Mouse (Mus musculus) stomach, embryonic 16.5 days (tissue): ENCODE data around the gene Xpo4. TPM values are rescaled to one million over a fixed set of nuclear protein-coding genes. Genes with fewer than 3 reads are reported as not detected.

ENCODE experiments used
- ATAC-seq: fragments of 200-750 bp; cut with Nextera tagmentation; 2 replicates; pipeline ENCODE4 v1.8.0; 2017; ENCODE audit warnings: moderate number of reproducible peaks, moderate TSS enrichment; ENCODE audit not compliant: insufficient read depth, low FRiP score
- H3K27ac ChIP-seq: fragments of 300-500 bp; sonication (generic); 2 replicates; pipeline ENCODE4 v1.5.1; 2014; ENCODE audit warnings: low read length
- H3K27me3 ChIP-seq: fragments of 300-500 bp; sonication (generic); 2 replicates; pipeline ENCODE4 v1.6.1; 2014; ENCODE audit warnings: low read length, control low read depth, mixed read lengths; ENCODE audit not compliant: control insufficient read depth, insufficient read depth
- H3K36me3 ChIP-seq: fragments of 300-500 bp; sonication (generic); 2 replicates; pipeline ENCODE4 v1.6.1; 2014; ENCODE audit warnings: low read length; ENCODE audit not compliant: control insufficient read depth, insufficient read depth
- H3K4me1 ChIP-seq: fragments of 300-500 bp; sonication (generic); 2 replicates; pipeline ENCODE4 v1.6.1; 2014; ENCODE audit warnings: low read length, control low read depth, mixed read lengths; ENCODE audit not compliant: control insufficient read depth, insufficient read depth
- H3K4me2 ChIP-seq: fragments of 300-500 bp; sonication (generic); 2 replicates; pipeline ENCODE4 v1.6.1; 2014; ENCODE audit warnings: low read depth, low read length, mixed read lengths
- H3K4me3 ChIP-seq: fragments of 300-500 bp; sonication (generic); replicated peaks from 2 replicates; pipeline ENCODE4 v1.5.1; 2014; ENCODE audit warnings: mild to moderate bottlenecking, low read length
- H3K9ac ChIP-seq: fragments of 300-500 bp; sonication (generic); 2 replicates; pipeline ENCODE4 v1.6.1; 2014; ENCODE audit warnings: low read length
- H3K9me3 ChIP-seq: fragments of 300-500 bp; sonication (generic); replicated peaks from 2 replicates; pipeline ENCODE4 v1.6.1; 2016; ENCODE audit warnings: low read length, control low read depth; ENCODE audit not compliant: control insufficient read depth
- WGBS: fragments of 180-500 bp; shearing (Covaris S2); extraction: QIAGEN DNeasy Blood & Tissue Kit; methylation state at CpG from one replicate; pipeline ENCODE4 v1.1.7; 2014; 5-methylcytosine and 5-hydroxymethylcytosine counted together
- polyA plus RNA-seq: library from polyadenylated mRNA; unstranded; fragments of >200 nt; fragmentation: Nextera tagmentation; extraction: Ambion mirVana; gene quantifications from 2 replicates; pipeline ENCODE4 v1.2.1, GENCODE M21; 2015

The Xpo4 gene
- polyA plus RNA-seq, 1 experiment from 2014 or later = 18.6 TPM

- no peaks in the 10 kb centered on the region for H3K9me3 ChIP-seq
- no peak overlapping the region for H3K27ac ChIP-seq
- no peaks in the 10 kb centered on the region for H3K27me3 ChIP-seq
- 73% methylated on average over 4 of the region's 4 CpGs for WGBS
- 0 out of 2 replicates have a peak, but pooled peaks cover under 1% of the 10 kb centered on the region for H3K36me3 ChIP-seq
- ATAC-seq = no peak
- H3K4me1 ChIP-seq = peaks cover 6% of the 10 kb centered on the region
- no peak overlapping the region for H3K4me2 ChIP-seq
- H3K4me3 ChIP-seq = no peak overlapping the region
- no peak overlapping the region for H3K9ac ChIP-seq
These were observed 55.4 kb downstream of the Xpo4 start for GRCm38 (mm10) chr14:57609816-57610329.

DNA sequence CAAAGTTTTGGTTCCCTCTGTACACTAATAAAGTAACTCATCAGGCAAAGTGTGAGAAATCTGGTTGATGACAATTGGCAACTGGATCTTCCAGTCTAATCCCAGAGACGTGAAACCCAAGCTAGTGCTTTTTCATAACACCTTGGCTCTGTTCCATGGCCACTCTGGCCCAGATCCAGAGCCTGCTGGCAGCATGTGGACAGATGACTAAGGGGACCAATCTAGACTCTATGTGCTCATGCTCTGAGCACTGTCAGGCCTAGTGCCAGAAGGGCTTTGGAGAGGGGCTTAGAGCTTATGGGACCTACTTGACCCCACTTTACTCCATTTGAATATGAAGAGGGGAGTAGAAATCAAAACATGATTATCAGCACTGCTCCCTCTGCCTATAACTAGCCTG lies 57.7 kb downstream of the Xpo4 start:
- Histone ChIP-seq H3K9ac (no peak overlapping the region), H3K4me2 (no peak overlapping the region), H3K27me3 (no peaks in the 10 kb centered on the region), H3K9me3 (no peaks in the 10 kb centered on the region), H3K4me3 (no peak overlapping the region), H3K27ac (no peak overlapping the region; the same call in 1 of the 2 replicates), H3K36me3 (peaks cover 2% of the 10 kb centered on the region; the same call in 1 of the 2 replicates), H3K4me1 (peaks cover 6% of the 10 kb centered on the region)
- ATAC-seq = peak; percentile 86
- 8% methylated on average over 1 of the region's 1 CpGs for WGBS

DNA sequence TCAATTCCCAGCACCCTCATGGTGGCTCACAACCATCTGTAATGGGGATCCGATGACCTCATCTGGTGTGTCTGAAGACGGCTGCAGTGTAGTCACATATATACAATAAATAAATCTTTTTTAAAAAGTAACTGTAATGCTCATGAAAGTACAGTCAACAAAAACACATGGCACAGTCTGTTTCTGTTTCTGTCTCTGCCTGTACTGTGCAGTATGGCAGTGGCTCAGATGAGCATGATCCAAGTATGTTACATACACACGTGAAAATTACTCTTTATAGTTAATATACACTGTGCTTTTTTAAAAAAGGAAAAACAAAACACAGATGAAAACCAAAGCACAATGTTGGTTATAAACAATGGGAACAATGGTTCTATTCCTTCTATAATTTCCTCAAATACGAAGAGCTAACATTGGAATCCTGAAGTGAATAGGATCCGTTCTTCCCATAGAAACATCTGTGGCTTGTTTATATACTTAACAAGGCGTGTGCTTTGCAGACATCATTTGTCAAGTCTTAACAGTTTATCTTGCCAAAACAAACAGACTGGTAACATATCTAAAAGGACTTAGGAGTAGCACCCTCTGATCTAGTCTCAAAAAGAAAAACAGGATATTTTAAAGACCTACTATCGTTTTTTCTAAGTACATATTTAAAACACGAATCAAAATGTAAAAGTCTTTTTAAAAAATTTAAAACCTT lies 58.4 kb downstream of the Xpo4 start:
- Histone ChIP-seq H3K4me3 (no peak overlapping the region), H3K27ac (no peak overlapping the region; the same call in 1 of the 2 replicates)
- ATAC-seq = peak; percentile 25; the same call in 1 of the 2 replicates

DNA sequence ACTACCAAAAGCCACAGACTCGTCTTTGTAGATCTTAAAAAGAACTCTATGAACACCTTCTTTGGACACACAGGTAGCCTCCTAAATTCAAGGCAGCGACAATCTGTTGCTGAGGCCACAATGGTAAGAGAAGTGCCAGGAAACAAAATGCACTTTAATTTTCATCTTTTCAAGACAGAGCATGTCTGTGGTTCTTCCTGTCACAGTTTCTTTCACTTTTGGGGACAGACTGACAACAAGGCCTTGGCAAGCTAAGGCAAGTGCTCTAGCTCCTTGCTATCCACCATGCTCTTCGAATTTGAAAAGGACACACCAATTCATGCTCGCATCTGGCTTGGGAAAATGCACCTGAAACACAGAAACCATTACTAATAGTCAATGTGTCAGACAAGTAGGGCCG lies 72.0 kb downstream of the Xpo4 start:
- 95% methylated on average over 5 of the region's 5 CpGs for WGBS
- H3K9me3 ChIP-seq = no peaks in the 10 kb centered on the region
- no peak overlapping the region for H3K4me2 ChIP-seq
- peaks cover 24% of the 10 kb centered on the region for H3K36me3 ChIP-seq
- no peak for ATAC-seq
- H3K9ac ChIP-seq = no peak overlapping the region
- H3K4me3 ChIP-seq = no peak overlapping the region
- H3K27me3 ChIP-seq = no peaks in the 10 kb centered on the region
- H3K27ac ChIP-seq = no peak overlapping the region
- H3K4me1 ChIP-seq = 0 out of 2 replicates have a peak, but pooled peaks cover 2% of the 10 kb centered on the region

More for the DNA sequence above, 58.4 kb downstream of the Xpo4 start:
- Histone ChIP-seq H3K27me3 (no peaks in the 10 kb centered on the region), H3K4me1 (peaks cover 6% of the 10 kb centered on the region), H3K36me3 (peaks cover 2% of the 10 kb centered on the region; the same call in 1 of the 2 replicates), H3K4me2 (peak overlapping the region; percentile 12; the same call in 1 of the 2 replicates), H3K9me3 (no peaks in the 10 kb centered on the region), H3K9ac (no peak overlapping the region)
- 33% methylated on average over 8 of the region's 8 CpGs for WGBS

GRCm38 (mm10) chr14:57591830-57592229 lies 73.4 kb downstream of the Xpo4 start:
- no peaks in the 10 kb centered on the region for H3K9me3 ChIP-seq
- no peaks in the 10 kb centered on the region for H3K27me3 ChIP-seq
- H3K4me1 ChIP-seq = 0 out of 2 replicates have a peak, but pooled peaks cover 2% of the 10 kb centered on the region
- H3K36me3 ChIP-seq = peaks cover 24% of the 10 kb centered on the region
- no peak overlapping the region for H3K27ac ChIP-seq
- H3K4me3 ChIP-seq = no peak overlapping the region
- WGBS = 93% methylated on average over 3 of the region's 3 CpGs
- ATAC-seq = no peak
- no peak overlapping the region for H3K9ac ChIP-seq
- H3K4me2 ChIP-seq = no peak overlapping the region

DNA sequence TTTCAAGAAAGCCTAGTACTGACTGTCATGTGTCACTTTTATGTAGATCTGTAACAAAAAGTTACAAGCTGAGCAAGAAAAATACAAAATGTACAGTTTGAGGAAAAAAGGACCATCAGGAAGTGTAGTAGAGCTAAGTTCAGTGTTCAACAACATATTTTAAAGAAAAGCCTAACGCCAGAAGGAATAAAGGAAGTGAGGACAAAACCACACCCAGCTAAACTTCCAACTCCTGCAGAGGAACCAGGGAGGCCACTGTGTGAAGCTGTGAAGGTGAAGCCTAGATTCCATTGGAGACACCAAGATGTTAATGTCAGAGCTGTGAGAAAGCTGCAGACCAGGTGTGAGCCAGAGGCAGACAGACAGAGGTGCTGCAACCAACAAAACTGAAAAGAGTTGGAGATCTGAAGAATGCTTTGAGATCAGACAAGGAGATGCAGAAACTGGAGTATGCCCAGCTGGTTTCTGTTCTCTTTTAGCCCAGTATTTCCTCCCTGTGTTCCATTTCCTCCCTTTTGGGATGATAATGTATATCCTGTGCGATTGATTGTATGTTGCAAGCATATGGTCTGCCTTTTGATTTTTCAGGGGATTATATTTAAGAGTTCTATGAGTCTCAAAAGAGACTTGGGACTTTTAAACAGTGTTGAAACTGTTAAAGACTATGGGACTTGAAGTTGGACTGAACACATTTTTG lies 88.7 kb downstream of the Xpo4 start:
- Histone ChIP-seq H3K36me3 (peaks cover 8% of the 10 kb centered on the region), H3K4me3 (no peak overlapping the region), H3K9ac (no peak overlapping the region), H3K4me2 (no peak overlapping the region), H3K9me3 (no peaks in the 10 kb centered on the region), H3K27ac (no peak overlapping the region), H3K27me3 (no peaks in the 10 kb centered on the region), H3K4me1 (no peaks in the 10 kb centered on the region)
- 93% methylated on average over 2 of the region's 2 CpGs for WGBS
- ATAC-seq = no peak

- Histone ChIP-seq H3K9me3 (no peaks in the 10 kb centered on the region), H3K4me3 (no peak overlapping the region), H3K27ac (no peak overlapping the region), H3K36me3 (peaks cover 5% of the 10 kb centered on the region), H3K27me3 (no peaks in the 10 kb centered on the region), H3K4me2 (no peak overlapping the region), H3K9ac (no peak overlapping the region), H3K4me1 (peaks cover 6% of the 10 kb centered on the region; the same call in 1 of the 2 replicates)
- WGBS = 78% methylated on average over 6 of the region's 6 CpGs
- no peak for ATAC-seq
These were observed 90.2 kb downstream of the Xpo4 start for GRCm38 (mm10) chr14:57574792-57575587.

DNA sequence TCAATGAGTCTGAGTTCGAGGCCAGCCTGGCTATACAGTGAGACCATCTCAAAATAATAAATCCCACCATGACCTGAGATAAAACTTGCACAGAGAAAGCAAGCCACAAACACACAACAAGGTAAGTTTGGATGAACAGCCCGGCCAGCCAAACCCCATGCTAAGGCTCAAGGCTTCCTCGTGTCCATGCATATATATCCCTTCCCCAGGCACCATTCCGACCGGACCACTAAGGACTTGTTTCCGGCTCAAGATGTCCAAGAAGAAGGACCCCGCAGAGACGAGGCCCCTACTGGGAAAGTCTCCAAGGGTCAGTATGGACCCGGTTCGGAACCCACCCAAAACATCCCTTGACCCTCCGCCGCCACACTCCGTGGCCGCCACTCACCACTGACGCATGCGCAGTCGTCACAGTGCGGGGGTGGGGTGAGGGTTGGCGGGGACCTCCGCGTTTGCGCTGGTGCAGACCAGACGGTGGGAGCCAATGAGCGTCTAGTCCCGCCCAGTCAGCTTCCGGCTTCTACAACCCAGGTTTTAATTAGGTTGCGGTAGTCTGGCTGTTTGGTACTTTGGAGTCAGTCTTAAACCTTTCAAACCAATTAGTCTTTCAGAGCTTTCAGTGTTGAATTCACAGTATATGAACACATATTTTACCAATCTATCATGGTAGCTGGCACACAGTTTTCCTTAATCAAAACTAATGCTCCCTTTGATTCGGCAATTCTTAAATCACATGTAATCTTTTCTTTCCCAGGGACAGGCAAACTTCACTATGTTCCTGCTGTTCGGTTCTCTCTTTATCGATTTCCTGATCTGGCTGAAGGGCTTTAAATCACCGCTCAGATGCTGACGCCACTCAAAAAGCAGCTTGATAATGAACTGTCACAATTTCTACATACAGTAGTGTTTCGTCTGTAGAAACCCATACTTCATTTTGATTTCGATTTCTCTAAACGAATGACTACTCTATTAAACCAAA lies 93.8 kb downstream of the Xpo4 start, which contains the start of gene Eef1akmt1:
TSS of gene Eef1akmt1 (minus strand) at position 458 of the 979 bp plus-strand sequence.
- Histone ChIP-seq H3K9me3 (no peaks in the 10 kb centered on the region), H3K27me3 (no peaks in the 10 kb centered on the region), H3K27ac (peak within 1 kb of the TSS; percentile 79), H3K9ac (peak within 1 kb of the TSS; percentile 81), H3K4me2 (peak within 1 kb of the TSS; percentile 64), H3K4me3 (peak within 1 kb of the TSS; percentile 75), H3K36me3 (no peaks in the 10 kb centered on the region), H3K4me1 (peaks cover 6% of the 10 kb centered on the region; the same call in 1 of the 2 replicates)
- WGBS = 7% methylated on average over 35 of the region's 35 CpGs
- ATAC-seq = peak; percentile 100
